Comparison of ENCODE assay signal across 8 mouse cellular contexts in genomic region chr19:40872955-40873665, GRCm38 (mm10). TPM values are rescaled to one million over a fixed set of nuclear protein-coding genes. Genes with fewer than 3 reads are reported as not detected.
DNase-seq lines count a peak whose midpoint lies in the region; ATAC-seq and TF ChIP-seq lines count a peak whose summit lies in the region.

No protein-coding gene starts in this region.

- intact Hi-C loops in gastrocnemius, adult 2 months (cut with DNase I), result loop anchor here (1.0 kb wide), 1 partner anchor 21 kb away; the partner anchor contains the start of gene Zfp518a

- H3K9me3 ChIP-seq in hindbrain, embryonic 16.5 days (ENCODE audit: control insufficient read depth, low read length), result no peaks in the 10 kb centered on the region

- peak overlapping the region; percentile 77 for H3K9ac ChIP-seq in hindbrain, embryonic 16.5 days (ENCODE audit: low read depth, low read length)

- H3K27me3 ChIP-seq in hindbrain, embryonic 16.5 days (replicated peaks; ENCODE audit: control insufficient read depth, insufficient read depth, low read length), result peaks cover 37% of the 10 kb centered on the region

- peak; percentile 92 for DNase-seq in gastrocnemius, adult 2 months
- DNase-seq in layer of hippocampus, postnatal 36 days, result peak; percentile 83 to 84
- peak; percentile 91 for DNase-seq in lung, postnatal 14 days
- DNase-seq in retina, adult 2 months (ENCODE audit: low read depth, low spot score), result peak; percentile 98
- DNase-seq in thymus, postnatal 14 days, result peak; percentile 90

- TF ChIP-seq CTCF in cortical plate, adult 2 months (IDR thresholded peaks at IDR 0.05; ENCODE audit: extremely low read depth, insufficient read depth, low read length), result peak; percentile 29
- TF ChIP-seq CTCF in gastrocnemius, adult 2 months (IDR thresholded peaks at IDR 0.05), result peak; percentile 63

- no peaks in the 10 kb centered on the region; the same call in 1 of the 2 replicates for H3K4me1 ChIP-seq in cortical plate, adult 2 months (ENCODE audit: control insufficient read depth, insufficient read depth, low read length)
- no peaks in the 10 kb centered on the region for H3K4me1 ChIP-seq in hindbrain, embryonic 16.5 days (ENCODE audit: control insufficient read depth, insufficient read depth, low read depth, low read length)

- no peak overlapping the region for H3K27ac ChIP-seq in cortical plate, adult 2 months (ENCODE audit: insufficient read depth, low read length)
- peak overlapping the region; percentile 77 for H3K27ac ChIP-seq in gastrocnemius, adult 2 months
- peak overlapping the region; percentile 93 for H3K27ac ChIP-seq in hindbrain, embryonic 16.5 days (ENCODE audit: low read depth, low read length)

- peak overlapping the region; percentile 80 for H3K4me2 ChIP-seq in hindbrain, embryonic 16.5 days (ENCODE audit: low read length)

- 2% methylated on average over 50 of the region's 51 CpGs for WGBS in hindbrain, embryonic 16.5 days

- 0 out of 2 replicates have a peak, but pooled peaks have one; percentile 53 for TF ChIP-seq POLR2A in cortical plate, adult 2 months (IDR thresholded peaks at IDR 0.05; ENCODE audit: extremely low read depth, insufficient read depth, low read length)

- peak; percentile 65 for ATAC-seq in activated CD4-positive, CD25-positive, alpha-beta regulatory T cell, adult 4 months
- peak; percentile 99 for ATAC-seq in hindbrain, embryonic 16.5 days

- H3K4me3 ChIP-seq in cortical plate, adult 2 months (ENCODE audit: insufficient read depth, low read length), result peak overlapping the region; percentile 45
- peak overlapping the region; percentile 81 for H3K4me3 ChIP-seq in gastrocnemius, adult 2 months
- H3K4me3 ChIP-seq in hindbrain, embryonic 16.5 days (ENCODE audit: low read length), result peak overlapping the region; percentile 61

- H3K36me3 ChIP-seq in hindbrain, embryonic 16.5 days (ENCODE audit: control insufficient read depth, insufficient read depth, low read length), result no peaks in the 10 kb centered on the region

RNA-seq across cellular contexts. Expression of gene Zfp518a, which starts 21.4 kb away (rescaled TPM):
- 10 to 100 TPM; 12.9 to 14.6 TPM for polyA plus RNA-seq in activated CD4-positive, CD25-positive, alpha-beta regulatory T cell, adult 4 months (2017; shearing (Covaris generic))
- 4.4 and 4.7 TPM in 2 replicates for polyA plus RNA-seq in cortical plate, adult 2 months (2012; rRNA removed)
- 1 to 10 TPM; 5.2 to 5.6 TPM for total RNA-seq in gastrocnemius, adult 2 months (2021)
- 3.2 and 5.5 TPM in 2 replicates for polyA plus RNA-seq in hindbrain, embryonic 16.5 days (2015; fragmentation: Nextera tagmentation; extraction: Ambion mirVana)
- 1 to 10 TPM; 8.1 to 8.2 TPM for total RNA-seq in layer of hippocampus, postnatal 36 days (2021)

RNA-seq across cellular contexts. Expression of gene Ccnj, which starts 42.0 kb away (rescaled TPM):
- polyA plus RNA-seq in activated CD4-positive, CD25-positive, alpha-beta regulatory T cell, adult 4 months (2017; shearing (Covaris generic)), result 1 to 10 TPM; 3.1 to 3.2 TPM
- 6.8 and 7.0 TPM in 2 replicates for polyA plus RNA-seq in cortical plate, adult 2 months (2012; rRNA removed)
- total RNA-seq in gastrocnemius, adult 2 months (2021), result 1 to 10 TPM; 2.9 to 3.8 TPM
- polyA plus RNA-seq in hindbrain, embryonic 16.5 days (2015; fragmentation: Nextera tagmentation; extraction: Ambion mirVana), result 11.9 and 15.2 TPM in 2 replicates
- total RNA-seq in layer of hippocampus, postnatal 36 days (2021), result 1 to 10 TPM; 7.8 to 7.9 TPM
